Mouse (Mus musculus): ENCODE measurements around the gene Nrxn1. TPM values are rescaled to one million over a fixed set of nuclear protein-coding genes. Genes with fewer than 3 reads are reported as not detected.

The Nrxn1 gene
- total and polyA plus RNA-seq, 3 experiments: not detected

GRCm38 (mm10) chr17:90999667-91000154 lies 93.2 kb downstream of the Nrxn1 start:
- no peak for DNase-seq (ENCODE audit: extremely low read depth)
- Histone ChIP-seq H3K4me3 (replicated peaks in 1 of 3; ENCODE audit: low read depth in 2 of 3, low read length in 2 of 3, poor library complexity in 1 of 3) (no peak overlapping the region), H3K4me2 (ENCODE audit: insufficient read depth, low read depth, poor library complexity, severe bottlenecking) (no peak overlapping the region), H3K27me3 (replicated peaks) (no peaks in the 10 kb centered on the region), H3K9ac (ENCODE audit: insufficient read depth, low read depth) (no peak overlapping the region), H3K4me1 (ENCODE audit: control insufficient read depth in 1 of 2, insufficient read depth in 2 of 2) (no peaks in the 10 kb centered on the region), H3K27ac (ENCODE audit: insufficient read depth, low read depth) (no peak overlapping the region), H3K9me3 (replicated peaks; ENCODE audit: low read length) (peaks cover 33% of the 10 kb centered on the region), H3K79me2 (replicated peaks; ENCODE audit: control insufficient read depth, extremely low read depth, insufficient read depth, poor library complexity, severe bottlenecking) (no peaks in the 10 kb centered on the region), H3K36me3 (replicated peaks in 1 of 2; ENCODE audit: control insufficient read depth in 1 of 2, insufficient read depth in 1 of 2, low read length in 1 of 2) (no peaks in the 10 kb centered on the region)
- dilution Hi-C loops (cut with MboI; ENCODE audit: extremely low pct_ligation_motif_present, extremely low pct_unique_long_range_greater_than_20kb, low sequenced_read_pairs) (no loop called here), in situ Hi-C loops (cut with MboI; ENCODE audit: low pct_ligation_motif_present, low pct_unique_long_range_greater_than_20kb, low sequenced_read_pairs) (no loop called here)
- TF ChIP-seq MXI1 (IDR thresholded peaks at IDR 0.05; ENCODE audit: low read depth, low read length): no peak

- Histone ChIP-seq H3K36me3 (replicated peaks in 1 of 2; ENCODE audit: control insufficient read depth in 1 of 2, insufficient read depth in 1 of 2, low read length in 1 of 2) (no peaks in the 10 kb centered on the region), H3K27ac (ENCODE audit: insufficient read depth, low read depth) (no peak overlapping the region), H3K27me3 (replicated peaks) (no peaks in the 10 kb centered on the region), H3K9me3 (replicated peaks; ENCODE audit: low read length) (peaks cover 30% of the 10 kb centered on the region), H3K4me1 (ENCODE audit: control insufficient read depth in 1 of 2, insufficient read depth in 2 of 2) (no peaks in the 10 kb centered on the region), H3K4me3 (replicated peaks in 1 of 3; ENCODE audit: low read depth in 2 of 3, low read length in 2 of 3, poor library complexity in 1 of 3) (no peak overlapping the region), H3K4me2 (ENCODE audit: insufficient read depth, low read depth, poor library complexity, severe bottlenecking) (peak overlapping the region; percentile 44; the same call in 1 of the 2 replicates), H3K9ac (ENCODE audit: insufficient read depth, low read depth) (peak overlapping the region; percentile 3; the same call in 1 of the 2 replicates), H3K79me2 (replicated peaks; ENCODE audit: control insufficient read depth, extremely low read depth, insufficient read depth, poor library complexity, severe bottlenecking) (no peaks in the 10 kb centered on the region)
- TF ChIP-seq USF2 (conservative IDR thresholded peaks at IDR 0.05; ENCODE audit: low read depth, low read length) (no peak), UBTF (IDR thresholded peaks at IDR 0.05; ENCODE audit: low read depth, low read length) (no peak), MEF2A (IDR thresholded peaks at IDR 0.05; ENCODE audit: borderline replicate concordance, low read depth, low read length) (no peak), ELF1 (IDR thresholded peaks at IDR 0.05; ENCODE audit: low read depth, low read length) (no peak), CTCF (conservative IDR thresholded peaks at IDR 0.05 in 1 of 2, IDR thresholded peaks at IDR 0.05 in 1 of 2; ENCODE audit: low read depth in 2 of 2, low read length in 2 of 2) (no peak), RCOR1 (conservative IDR thresholded peaks at IDR 0.05; ENCODE audit: low read depth, low read length) (no peak), PAX5 (IDR thresholded peaks at IDR 0.05; ENCODE audit: low read length) (no peak), ETS1 (conservative IDR thresholded peaks at IDR 0.05; ENCODE audit: low read depth, low read length) (no peak), ZC3H11A (IDR thresholded peaks at IDR 0.05; ENCODE audit: low read depth, low read length) (no peak), JUN (IDR thresholded peaks at IDR 0.05; ENCODE audit: insufficient read depth, low read depth, low read length) (no peak), SMC3 (IDR thresholded peaks at IDR 0.05; ENCODE audit: low read depth, low read length) (no peak), MAZ (IDR thresholded peaks at IDR 0.05; ENCODE audit: low read depth, low read length) (no peak), ZNF384 (IDR thresholded peaks at IDR 0.05; ENCODE audit: low read depth, low read length) (no peak), MYC (IDR thresholded peaks at IDR 0.05; ENCODE audit: low read depth, low read length) (no peak), CHD2 (IDR thresholded peaks at IDR 0.05; ENCODE audit: low read length) (no peak)
- in situ Hi-C loops (cut with MboI; ENCODE audit: low pct_ligation_motif_present, low pct_unique_long_range_greater_than_20kb, low sequenced_read_pairs): no loop called here
- DNase-seq (ENCODE audit: extremely low read depth): no peak
- dilution Hi-C loops (cut with MboI; ENCODE audit: extremely low pct_ligation_motif_present, extremely low pct_unique_long_range_greater_than_20kb, low sequenced_read_pairs): no loop called here
Observed at GRCm38 (mm10) chr17:90997714-90998113, 95.2 kb downstream of the Nrxn1 start.
